Mouse (Mus musculus) myocyte (in vitro differentiated cells): ENCODE data around the gene Mapk8ip1. TPM values are rescaled to one million over a fixed set of nuclear protein-coding genes. Genes with fewer than 3 reads are reported as not detected.

Experiments used
- H3K27me3 ChIP-seq: one replicate; pipeline ENCODE4 v1.6.1; 2011; ENCODE audit not compliant: control insufficient read depth, insufficient read depth, insufficient read length
- H3K36me3 ChIP-seq: one replicate; pipeline ENCODE4 v1.6.1; 2011; ENCODE audit not compliant: control insufficient read depth, insufficient read depth
- H3K4me2 ChIP-seq: one replicate; pipeline ENCODE4 v1.6.1; 2011; ENCODE audit warnings: low read depth, control low read depth
- H3K4me3 ChIP-seq: one replicate; pipeline ENCODE4 v1.5.1; 2011; ENCODE audit warnings: mild to moderate bottlenecking, control low read depth, moderate library complexity
- H3K79me2 ChIP-seq: one replicate; pipeline ENCODE4 v1.6.1; 2011; ENCODE audit not compliant: control insufficient read depth, insufficient read depth
- H3ac ChIP-seq: one replicate; pipeline ENCODE4 v1.6.1; 2011; ENCODE audit not compliant: control insufficient read depth, insufficient read length
- CEBPB ChIP-seq: IDR thresholded peaks from 2 replicates; pipeline ENCODE4 v1.6.1; 2011; ENCODE audit warnings: mild to moderate bottlenecking, moderate library complexity; ENCODE audit not compliant: poor library complexity, insufficient read depth, severe bottlenecking
- E2F4 ChIP-seq: IDR thresholded peaks from one replicate; pipeline ENCODE4 v1.6.1; 2011; ENCODE audit warnings: mild to moderate bottlenecking, control low read depth, moderate library complexity; ENCODE audit not compliant: insufficient read depth
- MAX ChIP-seq: IDR thresholded peaks from one replicate; pipeline ENCODE4 v1.6.1; 2011; ENCODE audit warnings: low read depth, mild to moderate bottlenecking, control low read depth
- MYOD1 ChIP-seq, 3 experiments: IDR thresholded peaks; one replicate each; pipeline ENCODE4 v1.6.1; 2011; ENCODE audit warnings: control low read depth in 2 of 3, low read depth in 2 of 3, mild to moderate bottlenecking in 2 of 3, moderate library complexity in 1 of 3; ENCODE audit not compliant: insufficient read length in 2 of 3, control insufficient read depth in 1 of 3
- MYOG ChIP-seq, 3 experiments: IDR thresholded peaks; one replicate each; pipeline ENCODE4 v1.6.1; 2011; ENCODE audit warnings: control low read depth in 2 of 3, low read depth in 2 of 3, mild to moderate bottlenecking in 2 of 3; ENCODE audit not compliant: insufficient read length in 2 of 3, control insufficient read depth in 1 of 3, insufficient read depth in 1 of 3
- POLR2A ChIP-seq: IDR thresholded peaks from one replicate; pipeline ENCODE4 v1.6.1; 2011; ENCODE audit warnings: low read depth, mild to moderate bottlenecking, control low read depth, moderate library complexity; ENCODE audit not compliant: insufficient read length
- POLR2AphosphoS2 ChIP-seq: IDR thresholded peaks from one replicate; pipeline ENCODE4 v1.6.1; 2011; ENCODE audit warnings: low read depth, control low read depth; ENCODE audit not compliant: insufficient read length
- REST ChIP-seq: IDR thresholded peaks from one replicate; pipeline ENCODE4 v1.6.1; 2011; ENCODE audit warnings: mild to moderate bottlenecking, control low read depth, moderate library complexity; ENCODE audit not compliant: insufficient read depth, insufficient read length
- SRF ChIP-seq: IDR thresholded peaks from one replicate; pipeline ENCODE4 v1.6.1; 2011; ENCODE audit warnings: low read depth; ENCODE audit not compliant: control insufficient read depth, insufficient read length
- TCF12 ChIP-seq: IDR thresholded peaks from one replicate; pipeline ENCODE4 v1.6.1; 2011; ENCODE audit warnings: mild to moderate bottlenecking, control low read depth; ENCODE audit not compliant: poor library complexity, insufficient read depth, severe bottlenecking
- TCF3 ChIP-seq: IDR thresholded peaks from one replicate; pipeline ENCODE4 v1.6.1; 2011; ENCODE audit warnings: low read depth, control low read depth; ENCODE audit not compliant: insufficient read length
- USF1 ChIP-seq: IDR thresholded peaks from one replicate; pipeline ENCODE4 v1.6.1; 2011; ENCODE audit warnings: low read depth, mild to moderate bottlenecking, control low read depth, moderate library complexity
- polyA plus RNA-seq: library from polyadenylated mRNA; unstranded; fragments of >200 nt; fragmentation: generic; extraction: Trizol; gene quantifications from one replicate; pipeline ENCODE4 v1.2.1, GENCODE M21; 2012; ENCODE audit warnings: missing spikeins

Gene Mapk8ip1
- polyA plus RNA-seq, 1 experiment: 34.7 TPM

DNA sequence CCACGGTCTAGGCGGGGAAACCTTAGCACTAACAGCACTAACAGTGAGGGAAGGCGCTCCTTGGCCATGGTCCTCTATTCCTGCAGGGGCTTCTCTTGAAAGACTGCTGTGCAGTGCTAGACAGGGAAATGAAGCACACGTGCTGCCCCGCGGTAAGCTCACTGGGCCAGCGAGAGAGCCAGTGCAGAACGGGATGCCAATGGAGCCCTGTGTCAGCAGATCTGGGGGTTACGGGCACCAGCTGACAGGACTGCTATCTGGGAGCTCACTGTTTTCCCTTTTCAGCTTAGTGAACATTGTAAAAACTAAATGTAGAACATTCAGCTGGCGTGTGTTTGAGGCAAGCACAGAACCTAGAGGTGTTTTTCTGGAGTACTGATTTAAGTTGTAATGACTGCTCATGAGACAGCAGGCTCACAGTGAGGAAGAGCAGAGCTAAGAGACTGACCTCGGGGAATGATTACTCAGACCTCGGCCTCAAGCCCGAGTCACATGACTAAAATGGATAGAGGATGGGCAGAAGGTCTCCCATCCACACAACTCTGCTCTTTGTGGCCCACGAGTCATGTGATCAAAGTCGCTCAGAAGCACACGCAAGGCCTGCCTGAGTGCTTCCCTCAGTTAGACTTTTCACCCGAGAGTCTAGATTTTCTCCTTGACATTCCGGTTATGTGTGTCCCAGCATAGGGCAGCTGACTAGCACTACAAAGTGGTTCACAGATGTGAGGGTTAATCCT is 7.4 kb upstream of the Mapk8ip1 start:
- Histone ChIP-seq H3K4me2 (no peak overlapping the region), H3K36me3 (peaks cover 20% of the 10 kb centered on the region), H3ac (no peak overlapping the region), H3K4me3 (no peak overlapping the region), H3K79me2 (no peaks in the 10 kb centered on the region), H3K27me3 (no peaks in the 10 kb centered on the region)
- no peak for TF ChIP-seq TCF12
- TF ChIP-seq CEBPB: no peak
- no peak for TF ChIP-seq MAX
- TF ChIP-seq POLR2AphosphoS2: no peak
- no peak for TF ChIP-seq E2F4
- no peak for TF ChIP-seq TCF3
- no peak for TF ChIP-seq SRF
- no peak for TF ChIP-seq MYOD1 (IDR thresholded peaks at IDR 0.05; ENCODE audit: control insufficient read depth in 1 of 3, insufficient read length in 2 of 3, low read depth in 2 of 3)
- TF ChIP-seq POLR2A: no peak
- TF ChIP-seq USF1: no peak
- no peak for TF ChIP-seq MYOG (IDR thresholded peaks at IDR 0.05; ENCODE audit: control insufficient read depth in 1 of 3, insufficient read depth in 1 of 3, insufficient read length in 2 of 3, low read depth in 2 of 3)
- TF ChIP-seq REST: no peak

DNA sequence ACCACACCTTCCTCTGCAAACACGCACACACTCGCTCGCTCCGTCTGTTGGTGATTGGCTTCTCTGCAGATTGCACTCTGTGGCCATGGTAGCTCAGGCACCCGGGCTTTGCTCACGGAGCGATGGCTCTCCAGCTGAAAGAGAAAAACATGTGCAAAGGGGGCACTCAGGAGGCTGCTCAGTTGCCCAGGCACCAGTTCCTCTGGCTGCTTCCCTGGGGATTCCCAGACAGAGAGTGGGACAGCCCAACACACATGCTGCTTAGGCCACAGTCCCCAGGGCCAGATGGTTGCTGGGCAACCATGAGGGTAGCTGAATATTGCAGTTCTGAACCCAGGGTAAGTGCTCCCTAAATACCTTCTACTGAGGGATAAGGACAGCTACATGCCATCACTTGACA is 4.6 kb upstream of the Mapk8ip1 start:
- Histone ChIP-seq H3K27me3 (peaks cover 8% of the 10 kb centered on the region), H3K4me2 (no peak overlapping the region), H3K36me3 (peaks cover 14% of the 10 kb centered on the region), H3ac (no peak overlapping the region), H3K4me3 (no peak overlapping the region), H3K79me2 (no peaks in the 10 kb centered on the region)
- TF ChIP-seq TCF12: no peak
- TF ChIP-seq POLR2A: no peak
- no peak for TF ChIP-seq REST
- no peak for TF ChIP-seq E2F4
- no peak for TF ChIP-seq MAX
- no peak for TF ChIP-seq CEBPB
- TF ChIP-seq TCF3: no peak
- no peak for TF ChIP-seq POLR2AphosphoS2
- TF ChIP-seq MYOG (IDR thresholded peaks at IDR 0.05; ENCODE audit: control insufficient read depth in 1 of 3, insufficient read depth in 1 of 3, insufficient read length in 2 of 3, low read depth in 2 of 3): no peak
- no peak for TF ChIP-seq MYOD1 (IDR thresholded peaks at IDR 0.05; ENCODE audit: control insufficient read depth in 1 of 3, insufficient read length in 2 of 3, low read depth in 2 of 3)
- TF ChIP-seq USF1: no peak
- no peak for TF ChIP-seq SRF

DNA sequence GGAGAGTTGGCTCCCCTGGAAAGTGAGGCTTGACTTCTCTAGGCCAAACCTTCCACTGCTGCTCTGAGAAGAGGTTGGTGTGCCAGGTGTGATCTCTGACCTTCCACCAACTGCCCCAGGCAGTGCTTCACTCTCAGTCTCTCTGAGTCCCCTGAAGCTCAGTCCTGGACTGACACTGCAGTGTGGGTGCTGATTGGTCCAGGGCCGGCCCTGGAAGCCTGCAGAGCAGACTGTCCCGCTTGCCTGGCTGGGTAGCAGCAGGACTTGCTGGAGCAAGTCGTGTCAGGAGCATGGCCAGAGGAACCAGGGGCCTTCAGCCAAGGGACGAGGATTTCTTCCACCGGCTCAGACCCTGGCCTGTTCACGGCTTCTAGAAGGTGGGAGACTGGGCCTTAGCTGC is 3.7 kb upstream of the Mapk8ip1 start:
- H3ac ChIP-seq: no peak overlapping the region
- TF ChIP-seq REST (no peak), POLR2AphosphoS2 (no peak), USF1 (no peak), E2F4 (no peak)
- peaks cover 14% of the 10 kb centered on the region for H3K36me3 ChIP-seq
- no peak overlapping the region for H3K4me3 ChIP-seq
- no peaks in the 10 kb centered on the region for H3K79me2 ChIP-seq
- H3K27me3 ChIP-seq: peaks cover 13% of the 10 kb centered on the region
- H3K4me2 ChIP-seq: no peak overlapping the region

DNA sequence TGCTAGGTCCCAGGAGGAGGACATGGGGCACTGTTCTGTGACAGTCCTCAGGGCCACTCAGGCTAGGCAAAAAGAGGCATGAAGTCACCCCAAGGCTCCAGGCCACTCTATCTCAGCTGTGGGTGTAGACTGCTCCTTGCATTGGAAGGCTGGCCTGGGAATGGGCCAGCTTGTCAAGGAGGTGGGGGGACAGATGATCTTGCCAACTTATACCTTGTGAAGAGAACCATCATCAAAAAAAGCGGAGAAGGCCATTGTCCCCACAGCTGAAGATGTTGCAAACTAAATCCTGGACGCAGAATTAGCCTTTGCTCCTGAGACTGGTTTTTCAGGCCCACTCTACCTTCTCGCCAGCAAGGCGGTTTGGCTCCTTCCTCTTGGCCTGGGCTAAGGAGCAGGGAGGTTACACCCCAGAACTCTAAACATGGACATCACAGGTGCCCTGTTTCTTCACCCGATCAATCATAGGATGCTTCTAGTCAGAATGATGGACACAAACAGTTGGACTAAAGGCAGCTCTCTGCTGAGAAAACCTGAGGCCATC is 2.8 kb upstream of the Mapk8ip1 start:
- no peak overlapping the region for H3ac ChIP-seq
- H3K79me2 ChIP-seq: no peaks in the 10 kb centered on the region
- TF ChIP-seq TCF3: no peak
- TF ChIP-seq SRF: no peak
- no peak for TF ChIP-seq MAX
- TF ChIP-seq USF1: no peak
- no peak for TF ChIP-seq POLR2A
- TF ChIP-seq CEBPB: no peak
- TF ChIP-seq TCF12: no peak
- TF ChIP-seq POLR2AphosphoS2: no peak
- no peak for TF ChIP-seq MYOG (IDR thresholded peaks at IDR 0.05; ENCODE audit: control insufficient read depth in 1 of 3, insufficient read depth in 1 of 3, insufficient read length in 2 of 3, low read depth in 2 of 3)
- TF ChIP-seq REST: no peak
- TF ChIP-seq MYOD1 (IDR thresholded peaks at IDR 0.05; ENCODE audit: control insufficient read depth in 1 of 3, insufficient read length in 2 of 3, low read depth in 2 of 3): no peak
- no peak for TF ChIP-seq E2F4
- H3K36me3 ChIP-seq: peaks cover 10% of the 10 kb centered on the region
- H3K27me3 ChIP-seq: peaks cover 19% of the 10 kb centered on the region
- no peak overlapping the region for H3K4me2 ChIP-seq
- no peak overlapping the region for H3K4me3 ChIP-seq
